Mouse (Mus musculus) CH12.LX (cell line): ENCODE data around the gene Bloc1s6. TPM values are rescaled to one million over a fixed set of nuclear protein-coding genes. Genes with fewer than 3 reads are reported as not detected.

Experiments
- DNase-seq: peaks from one replicate; pipeline ENCODE4 v3.0.0-alpha.2; 2013; ENCODE audit errors: extremely low read depth
- H3K27ac ChIP-seq: 2 replicates; pipeline ENCODE4 v1.5.1; 2012; ENCODE audit warnings: low read depth, mild to moderate bottlenecking, control low read depth, moderate library complexity; ENCODE audit not compliant: insufficient read depth
- H3K27me3 ChIP-seq: replicated peaks from 2 replicates; pipeline ENCODE3; 2012; ENCODE audit warnings: inconsistent platforms
- H3K36me3 ChIP-seq, 2 experiments: replicated peaks in 1 of 2; 2 replicates each; pipeline versions ENCODE3 to v1.6.1; 2012; ENCODE audit warnings: inconsistent platforms in 1 of 2, low read length in 1 of 2, mild to moderate bottlenecking in 1 of 2, mixed read lengths in 1 of 2, moderate library complexity in 1 of 2; ENCODE audit not compliant: control insufficient read depth in 1 of 2, insufficient read depth in 1 of 2
- H3K4me1 ChIP-seq, 2 experiments: 2 replicates each; pipeline ENCODE4 v1.6.1; 2012; ENCODE audit warnings: inconsistent platforms in 1 of 2, moderate library complexity in 1 of 2; ENCODE audit not compliant: insufficient read depth in 2 of 2, control insufficient read depth in 1 of 2
- H3K4me2 ChIP-seq: 2 replicates; pipeline ENCODE4 v1.6.1; 2012; ENCODE audit warnings: low read depth, mild to moderate bottlenecking, control low read depth; ENCODE audit not compliant: poor library complexity, insufficient read depth, severe bottlenecking
- H3K4me3 ChIP-seq, 3 experiments: fragments of 150-350 bp in 1 of 3; sonication (generic) in 1 of 3; replicated peaks in 1 of 3; 2 replicates each; pipeline versions ENCODE3 to v1.5.1; 2011 to 2012; ENCODE audit warnings: low read depth in 2 of 3, low read length in 2 of 3, mild to moderate bottlenecking in 2 of 3, moderate library complexity in 2 of 3, control low read depth in 1 of 3, improper control_type of control experiment in 1 of 3, inconsistent platforms in 1 of 3, mixed read lengths in 1 of 3; ENCODE audit not compliant: poor library complexity in 1 of 3
- H3K79me2 ChIP-seq: replicated peaks from 2 replicates; pipeline ENCODE4 v1.6.1; 2012; ENCODE audit warnings: mild to moderate bottlenecking, moderate library complexity; ENCODE audit not compliant: control insufficient read depth, poor library complexity, insufficient read depth, severe bottlenecking; ENCODE audit errors: extremely low read depth
- H3K9ac ChIP-seq: 2 replicates; pipeline ENCODE4 v1.6.1; 2012; ENCODE audit warnings: low read depth, mild to moderate bottlenecking, control low read depth, moderate library complexity; ENCODE audit not compliant: insufficient read depth
- H3K9me3 ChIP-seq: replicated peaks from 2 replicates; pipeline ENCODE3; 2012; ENCODE audit warnings: low read length, inconsistent platforms, mixed read lengths
- CTCF ChIP-seq, 2 experiments: IDR thresholded peaks in 1 of 2; conservative IDR thresholded peaks in 1 of 2; 2 replicates each; pipeline ENCODE4 v1.5.1; 2011 to 2012; ENCODE audit warnings: low read depth in 2 of 2, low read length in 2 of 2, improper control_type of control experiment in 1 of 2, inconsistent platforms in 1 of 2, mild to moderate bottlenecking in 1 of 2, moderate library complexity in 1 of 2
- EP300 ChIP-seq: IDR thresholded peaks from 2 replicates; pipeline ENCODE4 v1.6.1; 2011; ENCODE audit warnings: low read length, improper control_type of control experiment
- HCFC1 ChIP-seq: IDR thresholded peaks from 2 replicates; pipeline ENCODE4 v1.6.1; 2012; ENCODE audit warnings: low read depth, mild to moderate bottlenecking, inconsistent platforms, low read length, improper control_type of control experiment
- JUND ChIP-seq: conservative IDR thresholded peaks from 2 replicates; pipeline ENCODE4 v1.6.1; 2011; ENCODE audit warnings: low read depth, low read length, improper control_type of control experiment
- MEF2A ChIP-seq: IDR thresholded peaks from 2 replicates; pipeline ENCODE4 v1.6.1; 2014; ENCODE audit warnings: low read depth, mild to moderate bottlenecking, inconsistent platforms, low read length, improper control_type of control experiment, borderline replicate concordance
- MXI1 ChIP-seq: IDR thresholded peaks from 2 replicates; pipeline ENCODE4 v1.6.1; 2011; ENCODE audit warnings: mild to moderate bottlenecking, low read depth, low read length, improper control_type of control experiment
- MYC ChIP-seq: IDR thresholded peaks from 2 replicates; pipeline ENCODE4 v1.6.1; 2011; ENCODE audit warnings: low read depth, mild to moderate bottlenecking, improper control_type of control experiment, low read length
- NRF1 ChIP-seq: IDR thresholded peaks from 2 replicates; pipeline ENCODE4 v1.6.1; 2014; ENCODE audit warnings: low read depth, mild to moderate bottlenecking, inconsistent platforms, low read length, improper control_type of control experiment, moderate library complexity
- POLR2A ChIP-seq: IDR thresholded peaks from 2 replicates; pipeline ENCODE4 v1.6.1; 2011; ENCODE audit warnings: low read depth, mild to moderate bottlenecking, improper control_type of control experiment, low read length
- RAD21 ChIP-seq: IDR thresholded peaks from 2 replicates; pipeline ENCODE4 v1.6.1; 2011; ENCODE audit warnings: low read depth, mild to moderate bottlenecking, low read length, improper control_type of control experiment, moderate library complexity
- SMC3 ChIP-seq: IDR thresholded peaks from 2 replicates; pipeline ENCODE4 v1.6.1; 2011; ENCODE audit warnings: low read depth, low read length, improper control_type of control experiment
- UBTF ChIP-seq: IDR thresholded peaks from 2 replicates; pipeline ENCODE4 v1.6.1; 2012; ENCODE audit warnings: low read depth, mild to moderate bottlenecking, inconsistent platforms, low read length, improper control_type of control experiment, moderate library complexity
- USF1 ChIP-seq: IDR thresholded peaks from 2 replicates; pipeline ENCODE4 v1.6.1; 2014; ENCODE audit warnings: low read depth, mild to moderate bottlenecking, inconsistent platforms, low read length, improper control_type of control experiment
- ZKSCAN1 ChIP-seq: IDR thresholded peaks from 2 replicates; pipeline ENCODE4 v1.6.1; 2012; ENCODE audit warnings: low read depth, inconsistent platforms, low read length, improper control_type of control experiment, borderline replicate concordance
- ZMIZ1 ChIP-seq: IDR thresholded peaks from 2 replicates; pipeline ENCODE4 v1.6.1; 2012; ENCODE audit warnings: low read depth, mild to moderate bottlenecking, inconsistent platforms, low read length, improper control_type of control experiment
- ZNF384 ChIP-seq: IDR thresholded peaks from 2 replicates; pipeline ENCODE4 v1.6.1; 2012; ENCODE audit warnings: low read depth, low read length, improper control_type of control experiment, inconsistent platforms
- dilution Hi-C: fragments of 300-500 bp; cut with MboI; formaldehyde crosslinking; loops from 2 replicates; pipeline ENCODE4 v1.14.3; 2020; ENCODE audit warnings: low sequenced_read_pairs; ENCODE audit not compliant: extremely low pct_unique_long_range_greater_than_20kb, extremely low pct_ligation_motif_present
- in situ Hi-C: fragments of 300-500 bp; cut with MboI; formaldehyde crosslinking; loops from 3 replicates; pipeline ENCODE4 v1.14.3; 2019; ENCODE audit warnings: low sequenced_read_pairs, low pct_ligation_motif_present, low pct_unique_long_range_greater_than_20kb, mixed read lengths
- polyA plus RNA-seq: library from polyadenylated mRNA; unstranded; fragments of >175 nt; gene quantifications from 2 replicates; pipeline ENCODE4 v1.2.1, GENCODE M21; 2012; ENCODE audit warnings: low read depth; ENCODE audit not compliant: insufficient read length
- total RNA-seq, 2 experiments: library from RNA; depleted of rRNA; stranded (reverse); fragments of 300-350 nt in 1 of 2; fragments of >200 nt in 1 of 2; gene quantifications; 2 replicates each; pipeline ENCODE4 v1.2.3; 2012 to 2014

The Bloc1s6 gene
- total and polyA plus RNA-seq, 3 experiments: 25.5 to 60.3 (median 42.0) TPM

GRCm38 (mm10) chr2:122720564-122720963, 17.7 kb upstream of the Bloc1s6 start:
- no peaks in the 10 kb centered on the region for H3K79me2 ChIP-seq
- in situ Hi-C loops (no loop called here), dilution Hi-C loops (no loop called here)
- H3K27me3 ChIP-seq: no peaks in the 10 kb centered on the region
- H3K9me3 ChIP-seq: peaks cover 6% of the 10 kb centered on the region
- no peaks in the 10 kb centered on the region for H3K36me3 ChIP-seq
- TF ChIP-seq HCFC1: no peak
- DNase-seq: no peak
- peaks cover 7 to 14% of the 10 kb centered on the region in 2 experiments; a peak in 3 of 4 replicates for H3K4me1 ChIP-seq
- H3K9ac ChIP-seq: no peak overlapping the region
- no peak overlapping the region for H3K4me2 ChIP-seq
- H3K27ac ChIP-seq: no peak overlapping the region
- no peak overlapping the region for H3K4me3 ChIP-seq

GRCm38 (mm10) chr2:122725604-122726003, 12.7 kb upstream of the Bloc1s6 start:
- H3K79me2 ChIP-seq: no peaks in the 10 kb centered on the region
- H3K4me3 ChIP-seq: no peak overlapping the region
- H3K36me3 ChIP-seq: no peaks in the 10 kb centered on the region
- dilution Hi-C loops: no loop called here
- H3K9me3 ChIP-seq: peaks cover 6% of the 10 kb centered on the region
- no peak overlapping the region; the same call in 1 of the 2 replicates for H3K4me2 ChIP-seq
- no peak overlapping the region for H3K27ac ChIP-seq
- peak; percentile 63 for DNase-seq
- H3K9ac ChIP-seq: no peak overlapping the region
- TF ChIP-seq UBTF (no peak), CTCF (conservative IDR thresholded peaks at IDR 0.05 in 1 of 2, IDR thresholded peaks at IDR 0.05 in 1 of 2; ENCODE audit: low read depth in 2 of 2, low read length in 2 of 2) (peak; percentile 79 to 87), RAD21 (peak; percentile 59), MEF2A (peak; percentile 73; the same call in 1 of the 2 replicates), SMC3 (peak; percentile 63)
- H3K4me1 ChIP-seq: peaks cover 0 to 3% of the 10 kb centered on the region in 2 experiments; a peak in 2 of 4 replicates
- in situ Hi-C loops: no loop called here
- peaks cover 12% of the 10 kb centered on the region for H3K27me3 ChIP-seq

- dilution Hi-C loops (no loop called here), in situ Hi-C loops (no loop called here)
- peaks cover 12% of the 10 kb centered on the region for H3K27me3 ChIP-seq
- no peak overlapping the region for H3K9ac ChIP-seq
- no peaks in the 10 kb centered on the region for H3K36me3 ChIP-seq
- no peak overlapping the region for H3K4me3 ChIP-seq
- H3K79me2 ChIP-seq: no peaks in the 10 kb centered on the region
- DNase-seq: no peak
- no peak overlapping the region for H3K27ac ChIP-seq
- no peak overlapping the region for H3K4me2 ChIP-seq
- no peak for TF ChIP-seq MYC
- no peak for TF ChIP-seq USF1
- TF ChIP-seq JUND: no peak
- TF ChIP-seq ZNF384: no peak
- TF ChIP-seq POLR2A: no peak
- TF ChIP-seq MXI1: no peak
- TF ChIP-seq ZMIZ1: no peak
- no peak for TF ChIP-seq NRF1
- TF ChIP-seq ZKSCAN1: no peak
- no peak for TF ChIP-seq EP300
- TF ChIP-seq, all 38 proteins: peak for 0
- Histone ChIP-seq H3K9me3 (no peaks in the 10 kb centered on the region), H3K4me1 (no peaks in the 10 kb centered on the region)
Measured at GRCm38 (mm10) chr2:122731456-122731855, 6.8 kb upstream of the Bloc1s6 start.
